Mouse (Mus musculus) CH12.LX (cell line): ENCODE measurements around the gene Tcf7l1. TPM values are rescaled to one million over a fixed set of nuclear protein-coding genes. Genes with fewer than 3 reads are reported as not detected.

ENCODE experiments used
- DNase-seq: peaks from one replicate; pipeline ENCODE4 v3.0.0-alpha.2; 2013; ENCODE audit errors: extremely low read depth
- H3K27ac ChIP-seq: 2 replicates; pipeline ENCODE4 v1.5.1; 2012; ENCODE audit warnings: low read depth, mild to moderate bottlenecking, control low read depth, moderate library complexity; ENCODE audit not compliant: insufficient read depth
- H3K27me3 ChIP-seq: replicated peaks from 2 replicates; pipeline ENCODE3; 2012; ENCODE audit warnings: inconsistent platforms
- H3K36me3 ChIP-seq, 2 experiments: replicated peaks in 1 of 2; 2 replicates each; pipeline versions ENCODE3 to v1.6.1; 2012; ENCODE audit warnings: inconsistent platforms in 1 of 2, low read length in 1 of 2, mild to moderate bottlenecking in 1 of 2, mixed read lengths in 1 of 2, moderate library complexity in 1 of 2; ENCODE audit not compliant: control insufficient read depth in 1 of 2, insufficient read depth in 1 of 2
- H3K4me1 ChIP-seq, 2 experiments: 2 replicates each; pipeline ENCODE4 v1.6.1; 2012; ENCODE audit warnings: inconsistent platforms in 1 of 2, moderate library complexity in 1 of 2; ENCODE audit not compliant: insufficient read depth in 2 of 2, control insufficient read depth in 1 of 2
- H3K4me2 ChIP-seq: 2 replicates; pipeline ENCODE4 v1.6.1; 2012; ENCODE audit warnings: low read depth, mild to moderate bottlenecking, control low read depth; ENCODE audit not compliant: poor library complexity, insufficient read depth, severe bottlenecking
- H3K4me3 ChIP-seq, 3 experiments: fragments of 150-350 bp in 1 of 3; sonication (generic) in 1 of 3; replicated peaks in 1 of 3; 2 replicates each; pipeline versions ENCODE3 to v1.5.1; 2011 to 2012; ENCODE audit warnings: low read depth in 2 of 3, low read length in 2 of 3, mild to moderate bottlenecking in 2 of 3, moderate library complexity in 2 of 3, control low read depth in 1 of 3, improper control_type of control experiment in 1 of 3, inconsistent platforms in 1 of 3, mixed read lengths in 1 of 3; ENCODE audit not compliant: poor library complexity in 1 of 3
- H3K79me2 ChIP-seq: replicated peaks from 2 replicates; pipeline ENCODE4 v1.6.1; 2012; ENCODE audit warnings: mild to moderate bottlenecking, moderate library complexity; ENCODE audit not compliant: control insufficient read depth, poor library complexity, insufficient read depth, severe bottlenecking; ENCODE audit errors: extremely low read depth
- H3K9ac ChIP-seq: 2 replicates; pipeline ENCODE4 v1.6.1; 2012; ENCODE audit warnings: low read depth, mild to moderate bottlenecking, control low read depth, moderate library complexity; ENCODE audit not compliant: insufficient read depth
- H3K9me3 ChIP-seq: replicated peaks from 2 replicates; pipeline ENCODE3; 2012; ENCODE audit warnings: low read length, inconsistent platforms, mixed read lengths
- CHD1 ChIP-seq: IDR thresholded peaks from 2 replicates; pipeline ENCODE4 v1.6.1; 2012; ENCODE audit warnings: low read depth, low read length, improper control_type of control experiment, inconsistent platforms
- CHD2 ChIP-seq: IDR thresholded peaks from 2 replicates; pipeline ENCODE4 v1.6.1; 2011; ENCODE audit warnings: low read length, improper control_type of control experiment
- CTCF ChIP-seq, 2 experiments: IDR thresholded peaks in 1 of 2; conservative IDR thresholded peaks in 1 of 2; 2 replicates each; pipeline ENCODE4 v1.5.1; 2011 to 2012; ENCODE audit warnings: low read depth in 2 of 2, low read length in 2 of 2, improper control_type of control experiment in 1 of 2, inconsistent platforms in 1 of 2, mild to moderate bottlenecking in 1 of 2, moderate library complexity in 1 of 2
- E2F4 ChIP-seq: IDR thresholded peaks from 2 replicates; pipeline ENCODE4 v1.6.1; 2011; ENCODE audit warnings: low read depth, low read length, improper control_type of control experiment; ENCODE audit not compliant: insufficient replicate concordance
- ELF1 ChIP-seq: IDR thresholded peaks from 2 replicates; pipeline ENCODE4 v1.6.1; 2014; ENCODE audit warnings: low read depth, mild to moderate bottlenecking, inconsistent platforms, low read length, improper control_type of control experiment
- ETS1 ChIP-seq: conservative IDR thresholded peaks from 2 replicates; pipeline ENCODE4 v1.6.1; 2012; ENCODE audit warnings: low read depth, mild to moderate bottlenecking, inconsistent platforms, low read length, improper control_type of control experiment, moderate library complexity
- IRF4 ChIP-seq: IDR thresholded peaks from 2 replicates; pipeline ENCODE4 v1.6.1; 2014; ENCODE audit warnings: low read depth, mild to moderate bottlenecking, inconsistent platforms, low read length, improper control_type of control experiment
- JUND ChIP-seq: conservative IDR thresholded peaks from 2 replicates; pipeline ENCODE4 v1.6.1; 2011; ENCODE audit warnings: low read depth, low read length, improper control_type of control experiment
- KAT2A ChIP-seq: IDR thresholded peaks from 2 replicates; pipeline ENCODE4 v1.6.1; 2012; ENCODE audit warnings: low read length, improper control_type of control experiment, inconsistent platforms; ENCODE audit not compliant: insufficient replicate concordance
- MAFK ChIP-seq: IDR thresholded peaks from 2 replicates; pipeline ENCODE4 v1.6.1; 2011; ENCODE audit warnings: low read length, improper control_type of control experiment; ENCODE audit not compliant: insufficient replicate concordance
- MXI1 ChIP-seq: IDR thresholded peaks from 2 replicates; pipeline ENCODE4 v1.6.1; 2011; ENCODE audit warnings: mild to moderate bottlenecking, low read depth, low read length, improper control_type of control experiment
- PAX5 ChIP-seq: IDR thresholded peaks from 2 replicates; pipeline ENCODE4 v1.6.1; 2012; ENCODE audit warnings: low read length, inconsistent platforms, mixed read lengths
- POLR2AphosphoS2 ChIP-seq: IDR thresholded peaks from 2 replicates; pipeline ENCODE4 v1.6.1; 2011; ENCODE audit warnings: low read depth, low read length, improper control_type of control experiment
- RAD21 ChIP-seq: IDR thresholded peaks from 2 replicates; pipeline ENCODE4 v1.6.1; 2011; ENCODE audit warnings: low read depth, mild to moderate bottlenecking, low read length, improper control_type of control experiment, moderate library complexity
- TBP ChIP-seq: conservative IDR thresholded peaks from 2 replicates; pipeline ENCODE4 v1.6.1; 2011; ENCODE audit warnings: low read depth, low read length, improper control_type of control experiment
- TCF12 ChIP-seq: IDR thresholded peaks from 2 replicates; pipeline ENCODE4 v1.6.1; 2014; ENCODE audit warnings: low read depth, mild to moderate bottlenecking, inconsistent platforms, low read length, improper control_type of control experiment
- UBTF ChIP-seq: IDR thresholded peaks from 2 replicates; pipeline ENCODE4 v1.6.1; 2012; ENCODE audit warnings: low read depth, mild to moderate bottlenecking, inconsistent platforms, low read length, improper control_type of control experiment, moderate library complexity
- USF1 ChIP-seq: IDR thresholded peaks from 2 replicates; pipeline ENCODE4 v1.6.1; 2014; ENCODE audit warnings: low read depth, mild to moderate bottlenecking, inconsistent platforms, low read length, improper control_type of control experiment
- ZC3H11A ChIP-seq: IDR thresholded peaks from 2 replicates; pipeline ENCODE4 v1.6.1; 2012; ENCODE audit warnings: low read depth, mild to moderate bottlenecking, inconsistent platforms, low read length, improper control_type of control experiment
- ZKSCAN1 ChIP-seq: IDR thresholded peaks from 2 replicates; pipeline ENCODE4 v1.6.1; 2012; ENCODE audit warnings: low read depth, inconsistent platforms, low read length, improper control_type of control experiment, borderline replicate concordance
- ZMIZ1 ChIP-seq: IDR thresholded peaks from 2 replicates; pipeline ENCODE4 v1.6.1; 2012; ENCODE audit warnings: low read depth, mild to moderate bottlenecking, inconsistent platforms, low read length, improper control_type of control experiment
- dilution Hi-C: fragments of 300-500 bp; cut with MboI; formaldehyde crosslinking; loops from 2 replicates; pipeline ENCODE4 v1.14.3; 2020; ENCODE audit warnings: low sequenced_read_pairs; ENCODE audit not compliant: extremely low pct_unique_long_range_greater_than_20kb, extremely low pct_ligation_motif_present
- in situ Hi-C: fragments of 300-500 bp; cut with MboI; formaldehyde crosslinking; loops from 3 replicates; pipeline ENCODE4 v1.14.3; 2019; ENCODE audit warnings: low sequenced_read_pairs, low pct_ligation_motif_present, low pct_unique_long_range_greater_than_20kb, mixed read lengths
- polyA plus RNA-seq: library from polyadenylated mRNA; unstranded; fragments of >175 nt; gene quantifications from 2 replicates; pipeline ENCODE4 v1.2.1, GENCODE M21; 2012; ENCODE audit warnings: low read depth; ENCODE audit not compliant: insufficient read length
- total RNA-seq, 2 experiments: library from RNA; depleted of rRNA; stranded (reverse); fragments of 300-350 nt in 1 of 2; fragments of >200 nt in 1 of 2; gene quantifications; 2 replicates each; pipeline ENCODE4 v1.2.3; 2012 to 2014

Gene Tcf7l1
- total and polyA plus RNA-seq, 3 experiments: 0.13 to 9.9 (median 0.47) TPM

DNA sequence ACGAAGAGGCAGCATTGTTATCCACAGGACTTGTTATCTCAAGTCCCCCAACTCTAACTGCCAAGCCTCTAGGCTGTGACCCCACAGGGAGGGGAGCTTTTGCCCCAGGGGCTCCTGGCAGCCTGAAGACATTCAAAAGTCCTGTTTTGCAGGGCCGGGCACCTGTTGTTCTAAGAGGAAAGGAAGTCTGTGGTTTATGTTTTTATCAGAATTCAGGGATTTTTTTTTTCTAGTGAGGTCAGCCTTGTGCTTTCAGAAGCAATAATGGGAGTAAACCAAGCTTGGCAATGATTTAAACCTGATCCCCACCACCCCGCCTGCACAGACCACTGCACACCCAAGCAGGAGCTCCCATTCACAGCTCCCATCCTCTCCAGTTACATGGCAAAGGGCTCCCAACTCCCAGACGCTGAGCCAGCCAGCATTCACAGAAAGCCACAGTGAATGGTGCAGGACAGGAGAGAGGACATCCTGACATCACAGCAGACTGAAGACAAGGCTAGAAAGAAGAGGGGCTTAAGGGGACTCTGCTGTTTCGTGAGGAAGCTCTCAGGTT, 40.1 kb downstream of the Tcf7l1 start:
- no peaks in the 10 kb centered on the region for H3K79me2 ChIP-seq
- peaks cover 2% of the 10 kb centered on the region for H3K27me3 ChIP-seq
- H3K4me1 ChIP-seq: no peaks in the 10 kb centered on the region
- dilution Hi-C loops (no loop called here), in situ Hi-C loops (no loop called here)
- DNase-seq: no peak
- H3K9me3 ChIP-seq: no peaks in the 10 kb centered on the region
- H3K9ac ChIP-seq: no peak overlapping the region
- no peak overlapping the region for H3K4me3 ChIP-seq
- no peaks in the 10 kb centered on the region for H3K36me3 ChIP-seq
- H3K27ac ChIP-seq: no peak overlapping the region
- no peak overlapping the region for H3K4me2 ChIP-seq
- TF ChIP-seq USF1 (no peak), JUND (no peak), ZC3H11A (no peak), E2F4 (no peak), POLR2AphosphoS2 (no peak), KAT2A (no peak), TBP (no peak), ETS1 (no peak), PAX5 (no peak), CHD1 (no peak), ZKSCAN1 (no peak), IRF4 (no peak), ZMIZ1 (no peak)

DNA sequence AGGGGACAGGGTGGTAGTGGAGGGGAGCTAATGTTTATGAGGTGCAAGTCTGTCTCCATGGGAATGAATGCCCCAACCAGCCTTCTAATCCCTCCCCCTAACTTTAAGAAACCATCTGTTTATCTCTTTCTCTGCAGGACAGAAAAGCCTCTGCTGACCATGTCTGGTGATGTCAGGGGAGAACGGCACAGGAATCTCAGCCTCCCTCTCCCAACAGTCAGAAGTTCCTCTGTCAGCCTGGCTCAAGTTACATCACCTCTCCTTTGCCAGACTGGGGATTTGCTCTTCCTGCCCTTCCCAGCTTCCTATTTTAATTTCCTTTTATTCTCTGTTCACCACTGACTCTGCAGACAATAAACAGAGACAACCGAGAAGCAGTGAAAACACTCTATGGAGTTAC, 40.6 kb downstream of the Tcf7l1 start:
- dilution Hi-C loops: no loop called here
- no peak overlapping the region for H3K27ac ChIP-seq
- in situ Hi-C loops: no loop called here
- H3K4me1 ChIP-seq: no peaks in the 10 kb centered on the region
- TF ChIP-seq UBTF (no peak), MXI1 (no peak), TCF12 (no peak), RAD21 (no peak), USF1 (no peak), ELF1 (no peak), CTCF (conservative IDR thresholded peaks at IDR 0.05 in 1 of 2, IDR thresholded peaks at IDR 0.05 in 1 of 2; ENCODE audit: low read depth in 2 of 2, low read length in 2 of 2) (no peak), TBP (no peak), MAFK (no peak), CHD2 (no peak)
- H3K4me2 ChIP-seq: no peak overlapping the region
- H3K9me3 ChIP-seq: no peaks in the 10 kb centered on the region
- H3K36me3 ChIP-seq: no peaks in the 10 kb centered on the region
- H3K27me3 ChIP-seq: peaks cover 2% of the 10 kb centered on the region
- H3K79me2 ChIP-seq: no peaks in the 10 kb centered on the region
- H3K9ac ChIP-seq: no peak overlapping the region
- no peak for DNase-seq
- no peak overlapping the region for H3K4me3 ChIP-seq
